Mouse (Mus musculus) stomach, postnatal 0 days (tissue): ENCODE measurements around the gene Hist2h3b.

Source experiments
- CTCF ChIP-seq: IDR thresholded peaks from 2 replicates; pipeline ENCODE4 v1.5.1; 2016; ENCODE audit warnings: antibody characterized with exemption, low read depth, mild to moderate bottlenecking, moderate library complexity
- EP300 ChIP-seq: optimal IDR thresholded peaks from 2 replicates; pipeline ENCODE3; 2016; ENCODE audit warnings: antibody characterized with exemption

GRCm38 (mm10) chr3:96264404-96264949 is 4.0 kb upstream of the Hist2h3b start:
- TF ChIP-seq CTCF (no peak), EP300 (no peak)
